Mouse (Mus musculus): ENCODE measurements around the gene Nadsyn1. TPM values are rescaled to one million over a fixed set of nuclear protein-coding genes. Genes with fewer than 3 reads are reported as not detected.

The Nadsyn1 gene
- polyA plus RNA-seq, 1 experiment from 2014 or later: 9.2 TPM

- Histone ChIP-seq H3K9me3 (ENCODE audit: low read length) (no peaks in the 10 kb centered on the region), H3K9ac (replicated peaks) (no peak overlapping the region), H3K27ac (ENCODE audit: low read depth) (no peak overlapping the region), H3K4me2 (ENCODE audit: low read depth, low read length) (no peak overlapping the region), H3K36me3 (replicated peaks; ENCODE audit: insufficient read depth, low read length) (no peaks in the 10 kb centered on the region), H3K4me3 (ENCODE audit: low read depth, low read length) (no peak overlapping the region), H3K27me3 (ENCODE audit: insufficient read depth, low read length) (peaks cover 11% of the 10 kb centered on the region; the same call in 1 of the 2 replicates), H3K4me1 (ENCODE audit: insufficient read depth) (peaks cover 5% of the 10 kb centered on the region; the same call in 1 of the 2 replicates)
- DNase-seq: no peak
- 10% methylated on average over 3 of the region's 3 CpGs for WGBS (ENCODE audit: insufficient replicate concordance)
- ATAC-seq: peak; percentile 20; the same call in 1 of the 2 replicates
- TF ChIP-seq EP300 (IDR thresholded peaks at IDR 0.05; ENCODE audit: low read depth) (no peak), CTCF (IDR thresholded peaks at IDR 0.05; ENCODE audit: low read depth) (peak; percentile 86)
Measured at GRCm38 (mm10) chr7:143763794-143764193, 58.9 kb downstream of the Nadsyn1 start.

GRCm38 (mm10) chr7:143758956-143759355 is 63.7 kb downstream of the Nadsyn1 start:
- no peak overlapping the region for H3K4me3 ChIP-seq (ENCODE audit: low read depth, low read length)
- no peak overlapping the region for H3K9ac ChIP-seq (replicated peaks)
- TF ChIP-seq CTCF (IDR thresholded peaks at IDR 0.05; ENCODE audit: low read depth): no peak
- no peak for TF ChIP-seq EP300 (IDR thresholded peaks at IDR 0.05; ENCODE audit: low read depth)
- H3K4me2 ChIP-seq (ENCODE audit: low read depth, low read length): no peak overlapping the region
- WGBS (ENCODE audit: insufficient replicate concordance): 61% methylated on average over 3 of the region's 3 CpGs
- no peaks in the 10 kb centered on the region for H3K36me3 ChIP-seq (replicated peaks; ENCODE audit: insufficient read depth, low read length)
- no peak for DNase-seq
- no peak for ATAC-seq
- no peaks in the 10 kb centered on the region for H3K9me3 ChIP-seq (ENCODE audit: low read length)
- H3K27me3 ChIP-seq (ENCODE audit: insufficient read depth, low read length): peaks cover 7% of the 10 kb centered on the region; the same call in 1 of the 2 replicates
- no peak overlapping the region for H3K27ac ChIP-seq (ENCODE audit: low read depth)
- peaks cover 9% of the 10 kb centered on the region for H3K4me1 ChIP-seq (ENCODE audit: insufficient read depth)

- peaks cover 13% of the 10 kb centered on the region; the same call in 1 of the 2 replicates for H3K27me3 ChIP-seq (ENCODE audit: insufficient read depth, low read length)
- no peak for ATAC-seq
- H3K27ac ChIP-seq (ENCODE audit: low read depth): no peak overlapping the region
- H3K9me3 ChIP-seq (ENCODE audit: low read length): no peaks in the 10 kb centered on the region
- 62% methylated on average over 3 of the region's 3 CpGs for WGBS (ENCODE audit: insufficient replicate concordance)
- no peaks in the 10 kb centered on the region for H3K36me3 ChIP-seq (replicated peaks; ENCODE audit: insufficient read depth, low read length)
- peak overlapping the region; percentile 66; the same call in 1 of the 2 replicates for H3K4me2 ChIP-seq (ENCODE audit: low read depth, low read length)
- no peak for TF ChIP-seq EP300 (IDR thresholded peaks at IDR 0.05; ENCODE audit: low read depth)
- TF ChIP-seq CTCF (IDR thresholded peaks at IDR 0.05; ENCODE audit: low read depth): no peak
- peaks cover 9% of the 10 kb centered on the region for H3K4me1 ChIP-seq (ENCODE audit: insufficient read depth)
- no peak for DNase-seq
- H3K4me3 ChIP-seq (ENCODE audit: low read depth, low read length): no peak overlapping the region
- no peak overlapping the region for H3K9ac ChIP-seq (replicated peaks)
Measured at GRCm38 (mm10) chr7:143757696-143758095, 65.0 kb downstream of the Nadsyn1 start.

- H3K36me3 ChIP-seq (replicated peaks; ENCODE audit: insufficient read depth, low read length): no peaks in the 10 kb centered on the region
- DNase-seq: peak; percentile 80
- no peak overlapping the region for H3K27ac ChIP-seq (ENCODE audit: low read depth)
- under 1% methylated on average over 15 of the region's 15 CpGs for WGBS (ENCODE audit: insufficient replicate concordance)
- TF ChIP-seq EP300 (IDR thresholded peaks at IDR 0.05; ENCODE audit: low read depth): no peak
- no peak for TF ChIP-seq CTCF (IDR thresholded peaks at IDR 0.05; ENCODE audit: low read depth)
- peak overlapping the region; percentile 16 for H3K4me3 ChIP-seq (ENCODE audit: low read depth, low read length)
- ATAC-seq: peak; percentile 88
- peak overlapping the region; percentile 66 for H3K4me2 ChIP-seq (ENCODE audit: low read depth, low read length)
- no peak overlapping the region for H3K9ac ChIP-seq (replicated peaks)
- no peaks in the 10 kb centered on the region for H3K9me3 ChIP-seq (ENCODE audit: low read length)
- H3K27me3 ChIP-seq (ENCODE audit: insufficient read depth, low read length): peaks cover 13% of the 10 kb centered on the region; the same call in 1 of the 2 replicates
- peaks cover 9% of the 10 kb centered on the region for H3K4me1 ChIP-seq (ENCODE audit: insufficient read depth)
Measured at GRCm38 (mm10) chr7:143757027-143757390, 65.6 kb downstream of the Nadsyn1 start.

GRCm38 (mm10) chr7:143756125-143757026 is 66.3 kb downstream of the Nadsyn1 start, which contains the start of gene Osbpl5:
Gene Osbpl5, minus strand, starts transcription at chr7:143756985.
- no peak within 1 kb of the TSS for H3K27ac ChIP-seq (ENCODE audit: low read depth)
- no peaks in the 10 kb centered on the region for H3K36me3 ChIP-seq (replicated peaks; ENCODE audit: insufficient read depth, low read length)
- no peaks in the 10 kb centered on the region for H3K9me3 ChIP-seq (ENCODE audit: low read length)
- peak within 1 kb of the TSS; percentile 66 for H3K4me2 ChIP-seq (ENCODE audit: low read depth, low read length)
- H3K4me1 ChIP-seq (ENCODE audit: insufficient read depth): peaks cover 9% of the 10 kb centered on the region
- 21% methylated on average over 22 of the region's 22 CpGs for WGBS (ENCODE audit: insufficient replicate concordance)
- ATAC-seq (no peak), DNase-seq (no peak)
- peak within 1 kb of the TSS; percentile 16 for H3K4me3 ChIP-seq (ENCODE audit: low read depth, low read length)
- H3K9ac ChIP-seq (replicated peaks): no peak within 1 kb of the TSS
- peaks cover 13% of the 10 kb centered on the region; the same call in 1 of the 2 replicates for H3K27me3 ChIP-seq (ENCODE audit: insufficient read depth, low read length)
- TF ChIP-seq EP300 (IDR thresholded peaks at IDR 0.05; ENCODE audit: low read depth): no peak
- no peak for TF ChIP-seq CTCF (IDR thresholded peaks at IDR 0.05; ENCODE audit: low read depth)

- whole genome bisulfite sequencing (ENCODE audit: insufficient replicate concordance): 54% methylated on average over 9 of the region's 9 CpGs
- Histone ChIP-seq H3K36me3 (replicated peaks; ENCODE audit: insufficient read depth, low read length) (no peaks in the 10 kb centered on the region), H3K27ac (ENCODE audit: low read depth) (no peak overlapping the region), H3K9me3 (ENCODE audit: low read length) (no peaks in the 10 kb centered on the region), H3K27me3 (ENCODE audit: insufficient read depth, low read length) (peaks cover 13% of the 10 kb centered on the region; the same call in 1 of the 2 replicates), H3K4me2 (ENCODE audit: low read depth, low read length) (no peak overlapping the region), H3K4me1 (ENCODE audit: insufficient read depth) (peaks cover 9% of the 10 kb centered on the region), H3K4me3 (ENCODE audit: low read depth, low read length) (no peak overlapping the region), H3K9ac (replicated peaks) (no peak overlapping the region)
- no peak for ATAC-seq
- TF ChIP-seq CTCF (IDR thresholded peaks at IDR 0.05; ENCODE audit: low read depth): no peak
- no peak for TF ChIP-seq EP300 (IDR thresholded peaks at IDR 0.05; ENCODE audit: low read depth)
- no peak for DNase-seq
Measured at GRCm38 (mm10) chr7:143755357-143756124, 67.1 kb downstream of the Nadsyn1 start.
